Mouse (Mus musculus): ENCODE measurements around the gene Gm36079.
"Not testable (repeated sequence)": the region's sequence is repeated elsewhere in the genome, so short reads cannot be mapped to it uniquely, and the experiment has no call there.

Gene Gm36079

DNA sequence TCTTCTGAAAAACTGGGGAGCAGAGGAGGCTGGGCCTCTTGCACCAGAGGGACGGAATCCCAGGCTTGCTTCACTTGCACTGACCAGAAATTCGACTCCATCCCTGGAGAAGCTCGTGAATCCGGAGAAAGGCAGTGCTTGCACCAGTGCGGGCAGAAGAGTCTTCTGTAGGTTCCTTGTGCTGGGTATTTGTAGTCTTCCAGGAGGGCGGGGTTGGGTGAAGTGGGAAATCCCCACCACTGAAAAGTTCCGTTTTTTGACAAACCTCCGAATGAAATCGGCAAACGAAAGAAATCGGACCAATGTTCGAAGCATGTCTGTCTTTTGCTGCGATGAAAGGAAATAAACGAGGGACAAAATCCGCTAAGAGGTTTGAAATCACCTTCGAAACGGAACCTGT is at the start of gene Gm36079:
Gene Gm36079 (minus strand): TSS at position 101 of the 400 bp plus-strand sequence.
- not testable (repeated sequence) for DNase-seq (ENCODE audit: low spot score in 2 of 2)

DNA sequence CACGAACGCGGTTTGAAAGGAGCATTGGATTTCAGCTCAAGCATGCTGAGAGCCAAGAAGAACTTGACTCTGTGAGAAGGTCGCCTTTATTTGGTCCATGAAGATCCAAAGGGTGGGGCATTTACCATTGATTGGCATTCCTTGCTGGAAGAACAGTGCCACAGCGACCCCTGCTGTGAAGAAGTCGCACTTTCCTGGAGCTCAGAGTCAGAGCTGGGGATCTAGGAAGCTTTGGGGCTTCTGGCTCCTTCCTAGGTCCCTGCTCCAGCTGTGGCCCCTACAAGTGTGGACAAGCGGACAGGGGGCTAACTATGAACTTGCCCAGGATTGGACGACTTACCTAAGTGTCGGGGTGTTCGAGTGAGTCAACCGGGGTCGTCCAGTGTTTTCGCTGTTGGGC is 44.1 kb upstream of the Gm36079 start:
- not testable (repeated sequence) for DNase-seq (ENCODE audit: low spot score in 2 of 2)

DNA sequence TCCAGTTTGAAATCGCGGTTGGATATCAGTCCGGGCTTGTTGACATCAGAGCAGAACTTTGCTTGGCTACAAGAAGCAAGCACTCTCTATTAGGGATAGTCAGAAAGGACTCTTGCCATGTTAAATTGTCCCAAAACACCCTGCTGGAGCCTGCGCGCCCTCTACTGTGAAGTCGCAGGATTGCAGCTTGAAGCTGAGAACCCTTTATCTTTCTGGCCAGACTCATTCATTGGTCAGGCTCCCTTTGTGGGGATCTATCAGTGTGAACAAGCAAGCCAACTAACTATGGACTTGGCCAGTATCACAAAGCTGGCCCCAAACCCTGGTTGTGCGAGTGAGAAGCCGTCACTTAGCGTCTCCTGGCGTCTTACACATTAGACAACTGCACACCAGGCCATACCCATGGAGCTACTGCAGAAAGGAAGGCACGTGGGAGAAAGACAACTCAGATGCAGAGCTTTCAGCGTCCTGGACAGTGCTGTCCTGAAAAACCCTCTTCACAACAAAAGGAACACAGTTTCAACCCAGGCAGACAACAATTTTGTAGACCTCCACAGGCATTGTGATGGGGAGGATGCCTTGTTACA is 43.3 kb upstream of the Gm36079 start:
- DNase-seq (ENCODE audit: low spot score in 2 of 2) = not testable (repeated sequence)

DNA sequence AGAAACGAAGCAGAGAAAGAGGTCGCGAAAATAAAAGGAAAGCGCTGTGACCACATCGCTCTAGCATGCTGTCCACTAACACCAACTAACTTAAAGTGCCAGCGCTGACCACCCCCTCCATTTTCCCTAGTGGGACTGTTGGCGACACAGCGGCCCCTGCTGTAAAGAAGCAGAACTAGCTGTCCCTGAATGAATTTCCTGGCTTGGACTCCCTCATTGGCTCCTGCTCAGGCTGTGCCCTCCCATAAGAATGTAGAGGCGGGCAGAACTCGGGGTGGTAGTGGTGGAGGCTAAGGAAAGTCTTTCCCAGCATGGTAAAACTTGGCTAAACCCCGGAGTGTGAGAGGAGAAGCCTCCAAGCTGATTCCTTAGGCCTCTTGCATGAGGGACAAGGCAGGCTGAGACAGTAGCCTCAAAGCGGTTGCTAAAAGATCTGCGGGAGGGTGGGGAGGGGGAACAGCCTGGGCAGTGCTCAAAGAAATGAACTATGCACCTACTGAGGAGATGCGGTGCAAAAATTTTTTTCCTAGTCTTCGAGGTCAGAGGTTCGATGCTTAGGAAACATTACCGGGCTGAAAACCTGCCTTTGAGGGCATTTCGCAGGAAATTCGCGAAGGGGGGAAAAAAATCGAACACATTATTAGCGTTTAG is 36.8 kb upstream of the Gm36079 start:
- not testable (repeated sequence) for DNase-seq (ENCODE audit: low spot score in 2 of 2)

DNA sequence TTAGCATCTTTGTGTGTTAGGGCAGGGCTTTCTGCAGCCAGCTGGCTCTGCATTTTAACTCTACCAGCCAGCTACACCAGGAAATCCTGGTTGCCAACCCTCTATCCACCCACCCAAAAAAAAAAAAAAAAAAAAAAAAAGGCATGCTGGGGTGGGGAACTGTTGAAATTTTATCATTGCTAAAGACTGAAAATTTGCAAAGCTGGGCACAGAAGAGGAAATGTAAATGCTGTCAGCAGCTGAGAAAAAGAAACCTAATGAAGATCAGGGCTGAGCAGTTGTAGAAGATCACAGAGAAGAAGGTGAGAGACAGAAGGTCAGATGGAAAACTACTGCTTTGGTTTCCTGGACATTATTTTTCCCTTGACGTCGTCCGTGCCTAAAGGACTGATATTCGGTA is 36.1 kb upstream of the Gm36079 start:
- not testable (repeated sequence) for DNase-seq (ENCODE audit: low spot score in 2 of 2)

DNA sequence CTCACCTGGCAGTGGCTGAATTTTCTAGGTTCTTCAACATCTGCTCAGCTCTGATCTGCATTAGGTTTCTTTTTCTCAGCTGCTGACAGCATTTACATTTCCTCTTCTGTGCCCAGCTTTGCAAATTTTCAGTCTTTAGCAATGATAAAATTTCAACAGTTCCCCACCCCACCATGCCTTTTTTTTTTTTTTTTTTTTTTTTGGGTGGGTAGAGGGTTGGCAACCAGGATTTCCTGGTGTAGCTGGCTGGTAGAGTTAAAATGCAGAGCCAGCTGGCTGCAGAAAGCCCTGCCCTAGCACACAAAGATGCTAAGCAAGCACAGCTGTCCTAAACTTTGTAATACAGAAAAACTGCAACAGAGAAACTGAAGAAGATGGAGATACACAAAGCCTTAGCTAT is 25.3 kb upstream of the Gm36079 start, which contains the start of gene Gm21188:
Gene Gm21188 (minus strand): TSS at position 110 of the 400 bp plus-strand sequence.
- DNase-seq (ENCODE audit: low spot score in 2 of 2) = not testable (repeated sequence)

DNA sequence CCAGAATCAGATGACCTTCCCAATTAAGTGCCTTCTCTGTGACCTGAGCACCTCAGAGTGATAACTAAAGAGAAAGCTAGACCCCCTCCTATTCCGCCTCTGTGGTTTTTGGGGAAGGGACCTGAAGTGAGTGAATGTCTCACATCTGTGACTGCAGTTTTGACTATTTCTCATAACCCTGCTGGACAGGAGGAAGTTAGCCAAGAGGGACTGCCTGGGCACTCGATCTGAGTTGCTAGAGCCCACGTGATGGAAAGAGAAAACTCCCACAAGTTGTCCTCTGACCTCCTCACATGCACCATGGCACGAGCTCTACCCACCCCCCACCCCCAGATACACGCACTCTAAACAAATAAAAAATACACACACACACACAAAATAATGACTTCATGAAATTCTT is 21.8 kb upstream of the Gm36079 start:
- not testable (repeated sequence) for DNase-seq (ENCODE audit: low spot score in 2 of 2)

DNA sequence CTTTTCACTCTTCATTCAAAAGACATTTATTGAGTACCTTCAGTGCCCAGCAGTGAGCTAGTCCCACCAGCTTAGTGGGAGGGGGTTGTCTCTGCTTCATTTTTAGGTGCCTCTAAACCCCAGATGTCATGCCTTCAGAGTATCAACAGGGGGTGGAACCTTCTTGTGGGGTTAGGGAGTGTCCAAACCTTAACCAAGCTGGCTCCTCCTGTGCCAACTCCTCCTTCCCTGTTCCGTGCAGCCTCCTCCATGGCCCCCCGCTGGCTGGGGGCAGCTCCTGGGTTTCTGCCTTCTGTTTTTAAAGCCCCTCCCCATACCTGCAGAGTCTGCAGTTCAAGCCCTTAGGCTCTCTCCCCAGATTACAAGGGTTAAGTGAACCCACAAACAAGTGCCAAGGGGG is 21.4 kb upstream of the Gm36079 start:
- DNase-seq (ENCODE audit: low spot score in 2 of 2) = not testable (repeated sequence)

DNA sequence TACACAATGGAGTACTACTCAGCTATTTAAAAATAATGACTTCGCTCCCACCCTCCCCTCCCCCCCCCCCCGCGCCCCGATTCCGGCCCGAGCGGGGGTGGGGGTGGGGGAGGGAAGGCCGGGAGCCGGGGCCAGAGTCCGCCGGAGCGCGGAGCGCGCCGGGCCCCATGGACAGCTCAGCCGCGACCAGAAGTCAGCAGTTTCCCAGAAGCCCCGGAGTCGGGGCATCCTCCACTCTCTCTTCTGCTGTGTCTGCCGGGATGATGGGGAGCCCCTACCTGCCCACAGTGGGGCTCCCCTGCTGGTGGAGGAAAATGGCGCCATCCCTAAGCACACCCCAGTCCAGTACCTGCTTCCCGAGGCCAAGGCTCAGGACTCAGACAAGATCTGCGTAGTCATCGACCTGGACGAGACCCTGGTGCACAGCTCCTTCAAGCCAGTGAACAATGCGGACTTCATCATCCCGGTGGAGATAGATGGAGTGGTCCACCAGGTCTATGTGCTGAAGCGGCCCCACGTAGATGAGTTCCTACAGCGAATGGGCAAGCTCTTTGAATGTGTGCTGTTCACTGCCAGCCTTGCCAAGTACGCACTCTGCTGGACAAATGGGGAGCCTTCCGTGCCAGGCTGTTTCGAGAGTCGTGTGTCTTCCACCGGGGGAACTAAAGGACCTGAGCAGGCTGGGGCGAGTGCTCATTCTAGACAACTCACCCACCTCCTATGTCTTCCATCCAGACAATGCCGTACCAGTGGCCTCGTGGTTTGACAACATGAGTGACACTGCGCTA is 19.8 kb upstream of the Gm36079 start:
- not testable (repeated sequence) for DNase-seq (ENCODE audit: low spot score in 2 of 2)

DNA sequence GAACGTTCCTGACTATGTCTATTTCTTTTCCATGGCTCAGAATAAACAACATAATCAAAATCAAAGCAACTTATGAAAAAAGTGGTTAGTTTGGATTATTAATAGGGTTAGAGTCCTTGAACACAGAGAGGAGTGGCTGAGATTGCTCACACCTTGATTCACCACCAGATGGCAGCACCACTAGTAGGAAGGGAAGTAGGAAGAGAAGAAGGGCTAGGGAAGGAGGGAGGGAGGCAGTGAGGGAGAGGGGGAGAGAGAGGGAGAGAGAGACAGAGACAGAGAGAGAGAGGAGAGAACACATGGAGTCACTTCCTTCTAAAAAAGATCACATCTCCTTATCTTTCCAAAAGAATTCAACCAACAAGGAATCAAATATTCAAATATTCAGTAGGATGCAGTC is 14.3 kb upstream of the Gm36079 start:
- not testable (repeated sequence) for DNase-seq (ENCODE audit: low spot score in 2 of 2)

DNA sequence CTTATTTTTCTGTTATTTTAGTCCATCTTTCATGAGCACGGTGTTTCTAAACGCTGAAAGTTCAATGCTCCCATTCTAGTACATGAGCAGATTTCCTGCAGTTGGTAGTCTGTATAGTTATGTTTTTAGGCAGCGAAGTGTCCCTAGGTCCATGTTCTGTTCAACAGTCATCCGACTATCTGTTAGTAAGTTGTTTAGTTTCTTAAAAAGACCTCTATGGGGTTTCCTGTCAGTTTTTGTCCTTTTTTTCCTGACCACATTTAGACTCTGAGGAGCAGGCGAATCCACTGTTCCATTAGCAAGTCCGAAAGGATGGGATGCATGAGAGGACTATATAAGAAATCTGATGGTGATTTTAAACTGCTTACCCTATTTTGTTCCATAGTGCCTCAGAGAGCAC is 11.1 kb upstream of the Gm36079 start:
- not testable (repeated sequence) for DNase-seq (ENCODE audit: low spot score in 2 of 2)

DNA sequence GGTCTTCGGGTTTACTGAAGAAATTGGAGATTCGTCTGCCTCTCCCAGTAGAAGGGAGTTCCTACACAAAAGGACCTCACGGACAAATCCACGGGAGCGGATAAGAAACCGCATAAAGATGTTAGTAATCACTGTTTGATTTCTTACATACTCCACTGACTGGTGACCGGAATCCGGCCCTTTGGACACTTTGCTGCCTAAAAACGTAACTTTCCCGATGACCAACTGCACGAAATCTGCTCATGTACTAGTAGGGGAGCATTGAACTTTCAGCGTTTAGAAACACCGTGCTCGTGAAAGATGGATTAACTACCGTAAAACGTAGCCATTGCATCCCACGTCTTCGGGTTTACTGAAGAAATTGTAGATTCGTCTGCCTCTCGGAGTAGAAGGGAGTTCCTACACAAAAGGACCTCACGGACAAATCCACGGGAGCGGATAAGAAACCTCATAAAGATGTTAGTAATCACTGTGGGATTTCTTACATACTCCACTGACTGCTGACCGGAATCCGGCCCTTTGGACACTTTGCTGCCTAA is 9.8 kb upstream of the Gm36079 start:
- not testable (repeated sequence) for DNase-seq (ENCODE audit: low spot score in 2 of 2)

DNA sequence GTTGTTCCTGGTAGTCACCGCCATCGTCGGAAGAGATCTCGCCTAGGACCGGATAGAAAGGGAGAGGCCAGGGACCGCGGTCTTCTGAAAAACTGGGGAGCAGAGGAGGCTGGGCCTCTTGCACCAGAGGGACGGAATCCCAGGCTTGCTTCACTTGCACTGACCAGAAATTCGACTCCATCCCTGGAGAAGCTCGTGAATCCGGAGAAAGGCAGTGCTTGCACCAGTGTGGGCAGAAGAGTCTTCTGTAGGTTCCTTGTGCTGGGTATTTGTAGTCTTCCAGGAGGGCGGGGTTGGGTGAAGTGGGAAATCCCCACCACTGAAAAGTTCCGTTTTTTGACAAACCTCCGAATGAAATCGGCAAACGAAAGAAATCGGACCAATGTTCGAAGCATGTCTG is 8.3 kb upstream of the Gm36079 start:
- peak in 1 of 2 experiments; percentile 6 for DNase-seq (ENCODE audit: low spot score in 2 of 2)

DNA sequence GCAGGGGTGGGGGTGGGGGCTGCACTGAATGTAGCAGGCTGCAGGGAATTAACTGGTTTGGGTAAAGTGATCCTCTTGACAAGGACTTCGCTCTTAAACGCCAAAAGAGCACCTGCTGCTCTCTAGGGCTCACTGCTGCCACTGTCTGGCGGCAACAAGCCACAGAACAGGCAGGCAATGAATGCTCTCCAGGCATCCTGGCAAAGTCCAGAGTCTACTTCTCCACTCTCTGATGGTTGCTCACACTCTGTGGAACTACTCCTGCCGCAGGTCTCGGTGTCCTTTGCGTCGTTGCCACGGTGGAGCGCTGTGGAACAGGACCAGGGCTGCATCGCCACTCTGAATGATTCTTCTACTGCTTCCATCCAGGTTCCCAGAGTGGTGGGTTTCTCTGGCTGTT is 7.8 kb upstream of the Gm36079 start:
- DNase-seq (ENCODE audit: low spot score in 2 of 2) = not testable (repeated sequence)

DNA sequence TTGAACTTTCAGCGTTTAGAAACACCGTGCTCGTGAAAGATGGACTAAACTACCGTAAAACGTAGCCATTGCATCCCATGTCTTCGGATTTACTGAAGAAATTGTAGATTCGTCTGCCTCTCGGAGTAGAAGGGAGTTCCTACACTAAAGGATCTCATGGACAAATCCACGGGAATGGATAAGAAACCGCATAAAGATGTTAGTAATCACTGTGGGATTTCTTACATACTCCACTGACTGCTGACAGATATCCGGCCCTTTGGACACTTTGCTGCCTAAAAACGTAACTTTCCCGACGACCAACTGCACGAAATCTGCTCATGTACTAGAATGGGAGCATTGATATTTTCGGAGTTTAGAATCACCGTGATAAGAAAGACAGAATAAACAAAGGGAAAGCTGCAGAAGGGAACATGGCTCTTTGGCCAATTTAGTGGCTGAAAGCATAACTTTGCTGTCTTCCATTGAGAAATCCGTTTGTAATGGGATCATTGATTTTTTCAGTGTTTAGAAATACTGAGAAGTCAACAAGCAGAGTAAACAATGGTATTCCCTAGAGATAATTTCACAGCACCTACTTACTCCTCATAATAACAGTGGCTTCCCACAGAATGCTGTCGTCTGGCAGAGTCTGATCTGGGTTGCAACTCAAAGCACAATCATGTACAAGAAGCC is 6.8 kb upstream of the Gm36079 start:
- peak; percentile 7 to 33 for DNase-seq (ENCODE audit: low spot score in 2 of 2)

DNA sequence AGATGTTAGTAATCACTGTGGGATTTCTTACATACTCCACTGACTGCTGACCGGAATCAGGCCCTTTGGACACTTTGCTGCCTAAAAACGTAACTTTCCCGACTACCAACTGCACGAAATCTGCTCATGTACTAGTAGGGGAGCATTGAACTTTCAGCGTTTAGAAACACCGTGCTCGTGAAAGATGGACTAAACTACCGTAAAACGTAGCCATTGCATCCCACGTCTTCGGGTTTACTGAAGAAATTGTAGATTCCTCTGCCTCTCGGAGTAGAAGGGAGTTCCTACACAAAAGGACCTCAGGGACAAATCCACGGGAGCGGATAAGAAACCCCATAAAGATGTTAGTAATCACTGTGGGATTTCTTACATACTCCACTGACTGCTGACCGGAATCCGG is 4.9 kb upstream of the Gm36079 start:
- DNase-seq (ENCODE audit: low spot score in 2 of 2) = peak; percentile 16 to 31

DNA sequence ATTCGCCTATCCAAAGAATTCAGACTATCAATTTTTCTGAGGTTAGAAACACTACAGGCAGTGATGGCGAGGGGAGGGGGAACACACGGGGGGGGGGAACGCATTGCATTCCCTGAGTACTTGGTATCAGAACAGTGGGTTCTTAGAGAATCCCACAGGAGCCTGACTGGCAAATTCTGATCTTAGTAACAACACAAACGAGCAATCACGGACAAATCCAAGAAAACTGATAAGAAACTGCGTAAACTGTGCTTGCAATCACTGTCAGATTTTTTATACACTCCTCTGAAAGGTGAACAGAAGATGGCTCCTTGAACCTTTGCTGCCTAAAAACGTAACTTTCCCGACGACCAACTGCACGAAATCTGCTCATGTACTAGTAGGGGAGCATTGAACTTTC is 557 bp upstream of the Gm36079 start:
- DNase-seq (ENCODE audit: low spot score in 2 of 2) = not testable (repeated sequence)

DNA sequence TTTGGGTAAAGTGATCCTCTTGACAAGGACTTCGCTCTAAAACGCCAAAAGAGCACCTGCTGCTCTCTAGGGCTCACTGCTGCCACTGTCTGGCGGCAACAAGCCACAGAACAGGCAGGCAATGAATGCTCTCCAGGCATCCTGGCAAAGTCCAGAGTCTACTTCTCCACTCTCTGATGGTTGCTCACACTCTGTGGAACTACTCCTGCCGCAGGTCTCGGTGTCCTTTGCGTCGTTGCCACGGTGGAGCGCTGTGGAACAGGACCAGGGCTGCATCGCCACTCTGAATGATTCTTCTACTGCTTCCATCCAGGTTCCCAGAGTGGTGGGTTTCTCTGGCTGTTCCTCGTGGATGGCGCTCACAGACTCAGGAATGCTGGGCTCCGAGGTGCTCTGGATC is 438 bp downstream of the Gm36079 start:
- DNase-seq (ENCODE audit: low spot score in 2 of 2) = peak in 1 of 2 experiments; percentile 11

DNA sequence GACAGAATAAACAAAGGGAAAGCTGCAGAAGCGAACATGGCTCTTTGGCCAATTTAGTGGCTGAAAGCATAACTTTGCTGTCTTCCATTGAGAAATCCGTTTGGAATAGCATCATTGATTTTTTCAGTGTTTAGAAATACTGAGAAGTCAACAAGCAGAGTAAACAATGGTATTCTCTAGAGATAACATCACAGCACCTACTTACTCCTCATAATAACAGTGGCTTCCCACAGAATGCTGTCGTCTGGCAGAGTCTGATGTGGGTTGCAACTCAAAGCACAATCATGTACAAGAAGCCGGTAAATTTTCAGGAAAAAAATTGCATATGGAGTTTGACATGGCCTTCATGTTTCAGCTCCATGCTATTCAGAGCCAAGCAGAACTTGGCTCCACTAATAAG is 1.2 kb downstream of the Gm36079 start:
- peak; percentile 13 to 22 for DNase-seq (ENCODE audit: low spot score in 2 of 2)

DNA sequence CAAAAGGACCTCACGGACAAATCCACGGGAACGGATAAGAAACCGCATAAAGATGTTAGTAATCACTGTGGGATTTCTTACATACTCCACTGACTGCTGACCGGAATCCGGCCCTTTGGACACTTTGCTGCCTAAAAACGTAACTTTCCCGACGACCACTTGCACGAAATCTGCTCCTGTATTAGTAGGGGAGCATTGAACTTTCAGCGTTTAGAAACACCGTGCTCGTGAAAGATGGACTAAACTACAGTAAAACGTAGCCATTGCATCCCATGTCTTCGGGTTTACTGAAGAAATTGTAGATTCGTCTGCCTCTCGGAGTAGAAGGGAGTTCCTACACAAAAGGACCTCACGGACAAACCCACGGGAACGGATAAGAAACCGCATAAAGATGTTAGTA is 1.8 kb downstream of the Gm36079 start:
- DNase-seq (ENCODE audit: low spot score in 2 of 2) = not testable (repeated sequence)

DNA sequence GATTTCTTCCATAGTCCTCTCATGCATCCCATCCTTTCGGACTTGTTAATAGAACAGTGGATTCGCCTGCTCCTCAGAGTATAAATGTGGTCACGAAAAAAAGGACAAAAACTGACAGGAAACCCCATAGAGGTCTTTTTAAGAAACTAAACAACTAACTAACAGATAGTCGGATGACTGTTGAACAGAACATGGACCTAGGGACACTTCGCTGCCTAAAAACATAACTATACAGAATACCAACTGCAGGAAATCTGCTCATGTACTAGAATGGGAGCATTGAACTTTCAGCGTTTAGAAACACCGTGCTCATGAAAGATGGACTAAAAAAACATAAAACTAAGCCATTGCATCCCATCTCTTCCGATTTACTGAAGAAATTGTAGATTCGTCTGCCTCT is 2.2 kb downstream of the Gm36079 start:
- DNase-seq (ENCODE audit: low spot score in 2 of 2) = not testable (repeated sequence)

DNA sequence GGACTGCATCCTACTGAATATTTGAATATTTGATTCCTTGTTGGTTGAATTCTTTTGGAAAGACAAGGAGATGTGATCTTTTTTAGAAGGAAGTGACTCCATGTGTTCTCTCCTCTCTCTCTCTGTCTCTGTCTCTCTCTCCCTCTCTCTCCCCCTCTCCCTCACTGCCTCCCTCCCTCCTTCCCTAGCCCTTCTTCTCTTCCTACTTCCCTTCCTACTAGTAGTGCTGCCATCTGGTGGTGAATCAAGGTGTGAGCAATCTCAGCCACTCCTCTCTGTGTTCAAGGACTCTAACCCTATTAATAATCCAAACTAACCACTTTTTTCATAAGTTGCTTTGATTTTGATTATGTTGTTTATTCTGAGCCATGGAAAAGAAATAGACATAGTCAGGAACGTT is 5.3 kb downstream of the Gm36079 start:
- not testable (repeated sequence) for DNase-seq (ENCODE audit: low spot score in 2 of 2)

All from frontal cortex, postnatal 10 days (tissue).